Mouse (Mus musculus) heart, postnatal 0 days (tissue): ENCODE data around the gene Vgf. TPM values are rescaled to one million over a fixed set of nuclear protein-coding genes. Genes with fewer than 3 reads are reported as not detected.

Experiments used
- ATAC-seq: fragments of 200-750 bp; cut with Nextera tagmentation; 2 replicates; pipeline ENCODE4 v1.8.0; 2017; ENCODE audit warnings: low read depth, moderate number of reproducible peaks, moderate library complexity; ENCODE audit not compliant: insufficient read depth
- DNase-seq: peaks from one replicate; pipeline ENCODE4 v3.0.0-alpha.2; 2016; ENCODE audit warnings: low spot score
- H3K27ac ChIP-seq: fragments of 300-500 bp; sonication (generic); 2 replicates; pipeline ENCODE4 v1.5.1; 2014; ENCODE audit warnings: low read depth, mild to moderate bottlenecking
- H3K27me3 ChIP-seq: fragments of 300-500 bp; sonication (generic); 2 replicates; pipeline ENCODE4 v1.6.1; 2014; ENCODE audit warnings: low read length, mixed read lengths; ENCODE audit not compliant: control insufficient read depth, insufficient read depth
- H3K36me3 ChIP-seq: fragments of 300-500 bp; sonication (generic); replicated peaks from 2 replicates; pipeline ENCODE4 v1.6.1; 2014; ENCODE audit warnings: low read length, mixed read lengths; ENCODE audit not compliant: control insufficient read depth, insufficient read depth
- H3K4me1 ChIP-seq: fragments of 300-500 bp; sonication (generic); 2 replicates; pipeline ENCODE4 v1.6.1; 2014; ENCODE audit warnings: antibody characterized with exemption; ENCODE audit not compliant: control insufficient read depth, insufficient read depth
- H3K4me2 ChIP-seq: fragments of 300-500 bp; sonication (generic); 2 replicates; pipeline ENCODE4 v1.6.1; 2014; ENCODE audit warnings: low read depth, mild to moderate bottlenecking, low read length, moderate library complexity
- H3K4me3 ChIP-seq: fragments of 300-500 bp; sonication (generic); 2 replicates; pipeline ENCODE4 v1.5.1; 2014; ENCODE audit warnings: low read depth, low read length
- H3K9ac ChIP-seq: fragments of 300-500 bp; sonication (generic); replicated peaks from 2 replicates; pipeline ENCODE4 v1.6.1; 2014; ENCODE audit warnings: low read depth, low read length, mixed read lengths
- H3K9me3 ChIP-seq: fragments of 300-500 bp; sonication (generic); replicated peaks from 2 replicates; pipeline ENCODE4 v1.6.1; 2016; ENCODE audit warnings: low read length; ENCODE audit not compliant: control insufficient read depth
- CTCF ChIP-seq: IDR thresholded peaks from 2 replicates; pipeline ENCODE4 v1.5.1; 2016; ENCODE audit warnings: antibody characterized with exemption, control low read depth, low read depth
- EP300 ChIP-seq: IDR thresholded peaks from 2 replicates; pipeline ENCODE4 v1.6.1; 2016; ENCODE audit warnings: antibody characterized with exemption, low read depth
- WGBS: fragments of 180-500 bp; shearing (Covaris S2); extraction: QIAGEN DNeasy Blood & Tissue Kit; methylation state at CpG from one replicate; pipeline ENCODE4 v1.1.7; 2014; 5-methylcytosine and 5-hydroxymethylcytosine counted together
- polyA plus RNA-seq: library from polyadenylated mRNA; unstranded; fragments of >200 nt; fragmentation: Nextera tagmentation; extraction: Ambion mirVana; gene quantifications from 2 replicates; pipeline ENCODE4 v1.2.1, GENCODE M21; 2015
- total RNA-seq: library from RNA; depleted of rRNA; stranded (reverse); fragments of >200 nt; gene quantifications from 2 replicates; pipeline ENCODE4 v1.2.3, GENCODE M21; 2014; ENCODE audit warnings: low replicate concordance

The Vgf gene
- total and polyA plus RNA-seq, 2 experiments from 2014 or later, result not detected

- ATAC-seq (no peak), DNase-seq (no peak)
- Histone ChIP-seq H3K27me3 (no peaks in the 10 kb centered on the region), H3K36me3 (peaks cover 17% of the 10 kb centered on the region), H3K27ac (no peak overlapping the region), H3K4me1 (no peaks in the 10 kb centered on the region), H3K4me2 (no peak overlapping the region), H3K9ac (no peak overlapping the region), H3K4me3 (no peak overlapping the region), H3K9me3 (no peaks in the 10 kb centered on the region)
- WGBS, result 76% methylated on average over 3 of the region's 5 CpGs
- TF ChIP-seq EP300, result no peak
- TF ChIP-seq CTCF, result no peak
Measured at GRCm38 (mm10) chr5:136999449-136999848, 26.7 kb upstream of the Vgf start.

DNA sequence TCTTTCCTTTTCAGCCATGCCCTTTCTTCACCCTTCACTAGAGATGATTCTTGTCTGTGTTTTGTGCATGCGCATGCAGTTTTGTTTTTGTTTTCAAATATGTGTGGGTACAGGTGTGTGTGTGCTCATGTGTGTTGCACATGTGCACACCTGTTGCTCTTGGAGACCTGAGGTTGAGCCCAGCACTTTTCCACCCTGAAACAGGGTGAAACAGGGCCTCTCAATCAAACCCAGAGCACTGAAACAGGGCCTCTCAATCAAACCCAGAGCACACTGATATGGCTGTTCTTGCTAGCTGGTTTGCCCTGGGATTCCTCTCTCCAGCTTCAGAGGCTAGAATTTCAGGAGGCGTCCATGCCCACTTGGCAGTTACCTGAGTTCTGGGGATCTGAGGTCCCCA is 25.6 kb upstream of the Vgf start:
- 0 out of 2 replicates have a peak, but pooled peaks cover 7% of the 10 kb centered on the region for H3K36me3 ChIP-seq
- TF ChIP-seq EP300 (no peak), CTCF (no peak)
- no peak overlapping the region for H3K27ac ChIP-seq
- no peak for DNase-seq
- no peaks in the 10 kb centered on the region for H3K9me3 ChIP-seq
- no peaks in the 10 kb centered on the region for H3K27me3 ChIP-seq
- ATAC-seq, result no peak
- 73% methylated on average over 2 of the region's 2 CpGs for WGBS
- no peak overlapping the region for H3K9ac ChIP-seq
- H3K4me1 ChIP-seq, result no peaks in the 10 kb centered on the region
- H3K4me3 ChIP-seq, result no peak overlapping the region
- H3K4me2 ChIP-seq, result no peak overlapping the region

GRCm38 (mm10) chr5:137007276-137007675 is 18.9 kb upstream of the Vgf start:
- WGBS, result 43% methylated on average over 8 of the region's 8 CpGs
- Histone ChIP-seq H3K36me3 (no peaks in the 10 kb centered on the region), H3K27me3 (no peaks in the 10 kb centered on the region), H3K9ac (no peak overlapping the region), H3K4me3 (no peak overlapping the region), H3K4me1 (no peaks in the 10 kb centered on the region), H3K4me2 (no peak overlapping the region), H3K9me3 (no peaks in the 10 kb centered on the region), H3K27ac (no peak overlapping the region)
- DNase-seq (no peak), ATAC-seq (no peak)
- TF ChIP-seq CTCF, result no peak
- TF ChIP-seq EP300, result no peak

DNA sequence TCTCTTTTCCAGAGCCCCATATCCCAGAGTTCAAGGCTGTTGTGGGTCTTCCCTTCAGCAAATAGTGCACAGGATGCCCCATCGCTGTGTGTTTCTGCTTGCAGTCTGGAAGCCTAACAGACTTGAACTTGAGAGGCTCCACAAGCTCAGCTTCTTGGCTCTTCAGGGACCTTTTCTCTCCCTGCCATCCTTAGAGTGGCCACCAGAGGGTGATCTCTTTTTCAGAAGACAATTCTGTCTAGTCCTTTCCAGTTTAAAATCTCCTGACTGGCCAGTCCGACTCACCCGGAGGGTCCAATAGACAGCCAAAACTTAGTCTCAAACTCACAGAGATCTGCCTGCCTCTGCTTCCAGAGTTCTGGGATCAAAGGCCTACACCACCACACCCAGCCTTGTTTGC is 16.2 kb upstream of the Vgf start:
- TF ChIP-seq EP300, result no peak
- peak; percentile 66 for TF ChIP-seq CTCF
- Histone ChIP-seq H3K27ac (no peak overlapping the region), H3K9ac (no peak overlapping the region), H3K36me3 (no peaks in the 10 kb centered on the region), H3K9me3 (no peaks in the 10 kb centered on the region), H3K4me2 (no peak overlapping the region), H3K27me3 (no peaks in the 10 kb centered on the region), H3K4me1 (no peaks in the 10 kb centered on the region), H3K4me3 (no peak overlapping the region)
- DNase-seq (peak; percentile 41), ATAC-seq (no peak)
- WGBS, result 31% methylated on average over 3 of the region's 3 CpGs

DNA sequence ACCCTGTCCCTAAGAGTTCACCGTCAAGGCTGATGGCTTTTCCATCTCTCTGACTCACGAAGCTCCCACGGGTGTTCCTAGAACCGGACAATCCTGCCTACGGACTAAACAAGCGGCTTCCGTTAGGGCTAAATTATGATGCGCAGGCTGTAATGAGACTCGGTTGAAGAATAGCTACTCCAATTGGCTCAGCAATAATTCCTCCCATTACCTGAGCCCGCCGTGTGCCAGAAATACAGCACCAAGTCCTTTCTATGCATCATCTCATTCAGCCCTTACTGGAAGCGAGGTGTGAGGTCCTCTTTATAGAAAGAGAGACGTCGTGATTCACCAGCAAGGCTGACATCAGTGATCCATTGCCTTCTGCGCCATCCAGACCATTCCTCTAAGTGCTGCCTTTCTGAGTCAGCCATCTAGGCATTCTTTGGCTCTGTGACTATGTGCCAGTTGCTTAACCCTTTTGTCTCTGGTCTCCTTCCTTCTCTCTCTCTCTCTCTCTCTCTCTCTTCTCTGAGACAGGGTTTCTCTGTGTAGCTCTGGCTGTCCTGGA is 13.7 kb upstream of the Vgf start:
- Histone ChIP-seq H3K9me3 (no peaks in the 10 kb centered on the region), H3K4me1 (no peaks in the 10 kb centered on the region), H3K27ac (no peak overlapping the region), H3K4me3 (no peak overlapping the region), H3K27me3 (no peaks in the 10 kb centered on the region), H3K4me2 (no peak overlapping the region), H3K36me3 (no peaks in the 10 kb centered on the region), H3K9ac (no peak overlapping the region)
- 68% methylated on average over 15 of the region's 15 CpGs for WGBS
- no peak for TF ChIP-seq CTCF
- DNase-seq (no peak), ATAC-seq (no peak)

- ATAC-seq (no peak), DNase-seq (no peak)
- no peak for TF ChIP-seq CTCF
- TF ChIP-seq EP300, result no peak
- no peaks in the 10 kb centered on the region for H3K36me3 ChIP-seq
- H3K27me3 ChIP-seq, result no peaks in the 10 kb centered on the region
- H3K4me3 ChIP-seq, result no peak overlapping the region
- H3K9ac ChIP-seq, result no peak overlapping the region
- H3K27ac ChIP-seq, result no peak overlapping the region
- H3K4me1 ChIP-seq, result no peaks in the 10 kb centered on the region
- no peaks in the 10 kb centered on the region for H3K9me3 ChIP-seq
- WGBS, result 83% methylated on average over 3 of the region's 3 CpGs
- no peak overlapping the region for H3K4me2 ChIP-seq
Measured at GRCm38 (mm10) chr5:137015913-137016312, 10.3 kb upstream of the Vgf start.
